Mouse (Mus musculus) limb, embryonic 13.5 days (tissue): ENCODE measurements at regions not wholly inside any gene's neighbourhood (a gene's known extent, or its start where the extent isn't known, plus 50 kb on each side); places are given as distances from the start of the nearest gene placed in this dataset.
A peak's percentile ranks its signal among the peaks of the same experiment; 100 is the strongest.
"Not testable (repeated sequence)": the region's sequence is repeated elsewhere in the genome, so short reads cannot be mapped to it uniquely, and the experiment has no call there.

Source experiments
- ATAC-seq: fragments of 200-750 bp; cut with Nextera tagmentation; 2 replicates; pipeline ENCODE4 v1.8.0; 2017; ENCODE audit warnings: low read depth, moderate number of reproducible peaks, moderate TSS enrichment; ENCODE audit not compliant: low FRiP score
- H3K27ac ChIP-seq: fragments of 300-500 bp; sonication (generic); 2 replicates; pipeline ENCODE4 v1.5.1; 2015; ENCODE audit warnings: inconsistent platforms, mild to moderate bottlenecking, moderate library complexity
- H3K27me3 ChIP-seq: fragments of 300-500 bp; sonication (generic); 2 replicates; pipeline ENCODE4 v1.6.1; 2015; ENCODE audit warnings: mild to moderate bottlenecking, inconsistent platforms
- H3K36me3 ChIP-seq: fragments of 300-500 bp; sonication (generic); 2 replicates; pipeline ENCODE4 v1.6.1; 2015; ENCODE audit warnings: inconsistent platforms, mild to moderate bottlenecking, moderate library complexity
- H3K4me1 ChIP-seq: fragments of 300-500 bp; sonication (generic); 2 replicates; pipeline ENCODE4 v1.6.1; 2015; ENCODE audit warnings: inconsistent platforms
- H3K4me2 ChIP-seq: fragments of 300-500 bp; sonication (generic); replicated peaks from 2 replicates; pipeline ENCODE4 v1.6.1; 2015; ENCODE audit warnings: inconsistent platforms, mild to moderate bottlenecking, moderate library complexity
- H3K4me3 ChIP-seq: fragments of 300-500 bp; sonication (generic); 2 replicates; pipeline ENCODE4 v1.5.1; 2015; ENCODE audit warnings: moderate library complexity, mild to moderate bottlenecking, inconsistent platforms
- H3K9ac ChIP-seq: fragments of 300-500 bp; sonication (generic); 2 replicates; pipeline ENCODE4 v1.6.1; 2015; ENCODE audit warnings: mild to moderate bottlenecking, inconsistent platforms
- H3K9me3 ChIP-seq: fragments of 300-500 bp; sonication (generic); 2 replicates; pipeline ENCODE4 v1.6.1; 2016; ENCODE audit warnings: inconsistent platforms
- WGBS: fragments of 180-500 bp; shearing (Covaris S2); methylation state at CpG from one replicate; pipeline ENCODE4 v1.1.7; 2015; 5-methylcytosine and 5-hydroxymethylcytosine counted together

GRCm38 (mm10) chr2:64417129-64417528, 319.3 kb upstream of the Fign start:
- not testable (repeated sequence) for H3K27me3 ChIP-seq, H3K36me3 ChIP-seq, H3K4me1 ChIP-seq, H3K9ac ChIP-seq, H3K27ac ChIP-seq, ATAC-seq, H3K4me3 ChIP-seq, H3K4me2 ChIP-seq, H3K9me3 ChIP-seq

DNA sequence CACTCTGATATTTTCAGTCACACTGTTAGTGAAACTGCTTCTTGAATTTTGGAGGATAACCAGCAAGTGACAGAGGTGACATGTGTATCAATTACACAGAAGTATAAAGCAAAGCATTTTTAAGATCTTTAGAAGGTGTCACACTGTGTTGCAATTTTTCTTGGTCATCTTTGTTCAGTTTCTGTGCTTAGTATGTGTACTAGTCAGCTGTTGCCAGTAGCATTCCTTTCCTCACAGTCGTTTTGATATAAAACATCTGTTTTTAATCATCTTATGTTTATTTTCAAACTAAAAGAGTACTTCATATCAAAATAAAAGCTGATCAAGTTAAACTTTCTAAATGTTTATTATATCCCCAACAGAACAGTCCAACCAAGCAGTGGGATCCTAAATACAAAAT, 316.0 kb upstream of the Fign start:
- no peak overlapping the region for H3K4me2 ChIP-seq
- WGBS, result 27% methylated on average over 1 of the region's 1 CpGs
- H3K4me1 ChIP-seq, result no peaks in the 10 kb centered on the region
- no peaks in the 10 kb centered on the region for H3K36me3 ChIP-seq
- ATAC-seq, result no peak
- no peak overlapping the region for H3K4me3 ChIP-seq
- no peak overlapping the region for H3K27ac ChIP-seq
- H3K27me3 ChIP-seq, result no peaks in the 10 kb centered on the region
- no peak overlapping the region for H3K9ac ChIP-seq
- no peaks in the 10 kb centered on the region for H3K9me3 ChIP-seq

DNA sequence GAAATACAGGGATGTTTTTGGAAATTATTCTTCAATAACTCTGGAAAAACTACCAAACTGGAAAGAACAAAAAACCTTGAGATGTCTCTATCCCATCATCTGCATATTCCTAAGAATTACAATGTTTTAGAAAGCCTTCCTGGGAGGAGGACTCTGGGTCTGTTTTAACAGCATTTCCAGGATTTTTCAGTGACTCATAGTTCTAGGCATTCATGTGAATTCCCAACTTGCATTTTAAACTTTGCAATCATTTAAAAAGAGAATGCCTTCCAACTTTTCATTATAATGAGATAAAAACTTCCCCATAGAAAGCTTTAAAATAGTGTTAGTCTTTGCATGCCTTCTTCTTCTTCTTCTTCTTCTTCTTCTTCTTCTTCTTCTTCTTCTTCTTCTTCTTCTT, 315.4 kb upstream of the Fign start:
- H3K9ac ChIP-seq, result no peak overlapping the region
- no peaks in the 10 kb centered on the region for H3K36me3 ChIP-seq
- no peak overlapping the region for H3K4me2 ChIP-seq
- H3K27me3 ChIP-seq, result no peaks in the 10 kb centered on the region
- no peaks in the 10 kb centered on the region for H3K4me1 ChIP-seq
- no peak overlapping the region for H3K4me3 ChIP-seq
- no peaks in the 10 kb centered on the region for H3K9me3 ChIP-seq
- no peak for ATAC-seq
- no peak overlapping the region for H3K27ac ChIP-seq

DNA sequence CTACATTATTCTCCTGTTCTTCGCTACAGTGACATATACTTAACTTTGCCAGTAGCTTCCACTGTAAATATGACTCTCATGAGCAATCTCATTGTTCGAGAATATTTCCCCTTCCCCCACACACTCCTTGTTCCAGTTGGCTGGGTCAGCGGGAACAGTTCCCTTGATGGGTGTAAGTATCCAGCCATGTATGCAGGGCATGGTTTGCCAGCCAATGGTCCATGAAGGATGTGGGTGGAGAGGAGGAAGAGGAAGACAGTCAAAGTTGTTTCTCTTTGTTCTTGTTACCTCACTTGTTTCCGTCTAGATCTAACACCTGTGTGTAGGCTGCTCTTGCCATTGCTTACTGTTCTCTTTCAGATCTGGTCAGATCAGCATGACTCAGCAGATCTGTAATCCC, 298.1 kb upstream of the Fign start:
- ATAC-seq, result no peak
- Histone ChIP-seq H3K9ac (no peak overlapping the region), H3K4me2 (no peak overlapping the region), H3K27me3 (no peaks in the 10 kb centered on the region), H3K36me3 (no peaks in the 10 kb centered on the region), H3K4me3 (no peak overlapping the region), H3K4me1 (no peaks in the 10 kb centered on the region), H3K9me3 (no peaks in the 10 kb centered on the region), H3K27ac (no peak overlapping the region)
- WGBS, result 87% methylated on average over 4 of the region's 4 CpGs

DNA sequence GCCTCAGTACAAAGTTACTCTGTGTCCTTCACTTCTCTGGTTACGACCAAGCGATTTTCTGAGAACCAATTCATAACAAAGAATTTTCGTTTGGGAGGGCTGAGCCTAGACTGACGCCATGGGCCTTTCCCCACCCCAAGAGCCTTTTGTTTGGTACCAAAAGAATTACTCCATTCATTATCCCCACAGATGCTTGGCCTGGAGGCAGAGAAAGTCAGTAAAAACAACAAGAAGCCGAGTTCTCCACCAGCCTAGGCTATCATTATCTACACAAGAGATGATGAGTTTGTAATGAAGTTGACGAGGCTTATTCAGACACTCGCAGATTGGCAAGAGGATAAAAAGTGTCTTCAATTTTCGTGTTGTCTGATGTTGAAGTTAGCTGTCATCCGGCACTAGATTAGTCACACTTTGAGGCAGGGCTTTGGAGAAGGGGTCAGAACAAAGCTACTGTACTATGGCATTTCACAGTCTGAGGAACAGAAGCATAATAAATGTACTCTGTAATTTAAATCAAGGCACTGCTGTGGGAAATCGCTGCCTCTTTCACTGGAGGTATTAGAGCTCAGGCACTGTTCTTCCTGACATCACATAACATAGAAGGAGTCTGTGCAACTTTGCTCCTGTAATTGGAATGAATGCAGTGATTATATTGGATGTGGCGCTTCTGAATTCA, 296.9 kb upstream of the Fign start:
- Histone ChIP-seq H3K9me3 (no peaks in the 10 kb centered on the region), H3K4me2 (no peak overlapping the region), H3K36me3 (no peaks in the 10 kb centered on the region), H3K27ac (no peak overlapping the region), H3K27me3 (no peaks in the 10 kb centered on the region), H3K4me1 (no peaks in the 10 kb centered on the region), H3K9ac (no peak overlapping the region), H3K4me3 (no peak overlapping the region)
- 54% methylated on average over 11 of the region's 11 CpGs for WGBS
- ATAC-seq, result peak; percentile 57; the same call in 1 of the 2 replicates

GRCm38 (mm10) chr2:64394199-64394598, 296.4 kb upstream of the Fign start:
- Histone ChIP-seq H3K36me3 (no peaks in the 10 kb centered on the region), H3K27me3 (no peaks in the 10 kb centered on the region), H3K9me3 (no peaks in the 10 kb centered on the region), H3K27ac (no peak overlapping the region), H3K9ac (no peak overlapping the region), H3K4me1 (no peaks in the 10 kb centered on the region), H3K4me3 (no peak overlapping the region), H3K4me2 (no peak overlapping the region)
- ATAC-seq, result no peak
- WGBS, result 57% methylated on average over 8 of the region's 8 CpGs

DNA sequence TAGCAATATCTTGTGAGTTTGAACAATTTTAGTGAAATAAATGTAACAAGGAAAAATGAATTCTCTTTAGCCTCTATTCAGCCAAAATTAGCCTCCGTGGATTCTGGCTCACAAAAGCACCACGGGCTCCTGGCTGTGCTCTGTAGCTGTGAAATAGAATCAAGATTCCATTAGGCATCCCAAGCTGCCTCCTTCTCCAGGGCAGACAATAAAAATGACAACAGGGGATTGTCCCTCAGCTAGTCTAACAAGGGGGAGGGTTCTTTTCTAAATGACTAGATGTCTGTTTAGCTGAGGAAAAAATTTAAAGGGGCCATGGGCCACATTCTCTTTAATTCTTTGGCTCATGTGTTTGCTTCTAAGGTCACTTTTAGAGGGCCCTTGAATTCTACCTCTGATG, 272.0 kb upstream of the Fign start:
- 29% methylated on average over 2 of the region's 2 CpGs for WGBS
- Histone ChIP-seq H3K9me3 (no peaks in the 10 kb centered on the region), H3K4me3 (no peak overlapping the region), H3K4me1 (no peaks in the 10 kb centered on the region), H3K27ac (no peak overlapping the region), H3K4me2 (no peak overlapping the region), H3K36me3 (no peaks in the 10 kb centered on the region), H3K9ac (no peak overlapping the region), H3K27me3 (no peaks in the 10 kb centered on the region)
- ATAC-seq, result no peak

DNA sequence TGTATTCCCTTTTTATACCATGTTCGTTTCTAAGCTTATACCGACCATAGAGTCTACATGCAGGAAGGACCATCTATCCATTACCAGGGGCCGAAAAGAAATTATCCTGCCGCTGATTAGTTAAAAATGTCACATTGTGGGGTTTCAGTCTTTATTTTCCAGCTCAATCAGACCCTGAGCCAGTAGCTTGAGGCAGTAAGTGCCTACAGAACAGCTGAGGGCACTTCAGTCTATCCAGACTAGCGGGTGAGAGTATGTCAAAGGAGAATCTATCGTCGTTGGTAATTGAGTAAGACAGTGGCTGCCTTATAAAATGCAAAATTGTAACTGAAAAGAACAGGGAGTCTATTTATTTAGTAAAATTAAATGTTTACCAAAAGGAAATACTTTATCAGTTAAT, 269.4 kb upstream of the Fign start:
- Histone ChIP-seq H3K9ac (no peak overlapping the region), H3K9me3 (no peaks in the 10 kb centered on the region), H3K27me3 (no peaks in the 10 kb centered on the region), H3K4me2 (no peak overlapping the region), H3K4me3 (no peak overlapping the region), H3K36me3 (no peaks in the 10 kb centered on the region), H3K27ac (no peak overlapping the region), H3K4me1 (no peaks in the 10 kb centered on the region)
- ATAC-seq, result no peak
- WGBS, result 82% methylated on average over 7 of the region's 7 CpGs

- Histone ChIP-seq H3K4me2 (no peak overlapping the region), H3K27ac (no peak overlapping the region), H3K4me3 (no peak overlapping the region), H3K9ac (no peak overlapping the region), H3K9me3 (no peaks in the 10 kb centered on the region), H3K4me1 (no peaks in the 10 kb centered on the region), H3K27me3 (no peaks in the 10 kb centered on the region), H3K36me3 (no peaks in the 10 kb centered on the region)
- ATAC-seq, result no peak
- WGBS, result 83% methylated on average over 5 of the region's 5 CpGs
Measured at GRCm38 (mm10) chr2:64366528-64366927, 268.7 kb upstream of the Fign start.

- no peak for ATAC-seq
Measured at GRCm38 (mm10) chr2:64356286-64356685, 258.4 kb upstream of the Fign start.

GRCm38 (mm10) chr2:64325499-64325898, 227.7 kb upstream of the Fign start:
- H3K27me3 ChIP-seq, result no peaks in the 10 kb centered on the region
- H3K36me3 ChIP-seq, result no peaks in the 10 kb centered on the region
- no peaks in the 10 kb centered on the region for H3K4me1 ChIP-seq
- H3K9me3 ChIP-seq, result no peaks in the 10 kb centered on the region
- no peak overlapping the region for H3K9ac ChIP-seq
- WGBS, result 48% methylated on average over 2 of the region's 2 CpGs
- no peak for ATAC-seq
- H3K4me3 ChIP-seq, result no peak overlapping the region
- H3K4me2 ChIP-seq, result no peak overlapping the region
- no peak overlapping the region for H3K27ac ChIP-seq

More at GRCm38 (mm10) chr2:64356286-64356685, 258.4 kb upstream of the Fign start:
- no peaks in the 10 kb centered on the region for H3K4me1 ChIP-seq
- H3K4me3 ChIP-seq, result no peak overlapping the region
- 94% methylated on average over 4 of the region's 4 CpGs for WGBS
- H3K27me3 ChIP-seq, result no peaks in the 10 kb centered on the region
- H3K9me3 ChIP-seq, result no peaks in the 10 kb centered on the region
- H3K27ac ChIP-seq, result no peak overlapping the region
- no peaks in the 10 kb centered on the region for H3K36me3 ChIP-seq
- no peak overlapping the region for H3K4me2 ChIP-seq
- H3K9ac ChIP-seq, result no peak overlapping the region
